Mouse (Mus musculus): ENCODE data around the gene Specc1.

Specc1 gene

GRCm38 (mm10) chr11:62015071-62015654, 58.6 kb downstream of the Specc1 start:
- in situ Hi-C loops (cut with MboI): no loop called here

GRCm38 (mm10) chr11:62016985-62017384, 60.4 kb downstream of the Specc1 start:
- in situ Hi-C loops (cut with MboI): no loop called here

GRCm38 (mm10) chr11:62018315-62019205, 62.0 kb downstream of the Specc1 start:
- in situ Hi-C loops (cut with MboI): no loop called here

- in situ Hi-C loops (cut with MboI): no loop called here
Measured at GRCm38 (mm10) chr11:62019857-62020256, 63.3 kb downstream of the Specc1 start.

- in situ Hi-C loops (cut with MboI): no loop called here
Measured at GRCm38 (mm10) chr11:62020898-62021297, 64.3 kb downstream of the Specc1 start.

GRCm38 (mm10) chr11:62022105-62022504, 65.5 kb downstream of the Specc1 start:
- in situ Hi-C loops (cut with MboI): no loop called here

GRCm38 (mm10) chr11:62022718-62023493, 66.3 kb downstream of the Specc1 start:
- in situ Hi-C loops (cut with MboI): no loop called here

GRCm38 (mm10) chr11:62023494-62024233, 67.1 kb downstream of the Specc1 start:
- in situ Hi-C loops (cut with MboI): no loop called here

- in situ Hi-C loops (cut with MboI): no loop called here
Measured at GRCm38 (mm10) chr11:62024234-62024601, 67.7 kb downstream of the Specc1 start.

GRCm38 (mm10) chr11:62024952-62025351, 68.4 kb downstream of the Specc1 start:
- in situ Hi-C loops (cut with MboI): no loop called here

- in situ Hi-C loops (cut with MboI): no loop called here
Measured at GRCm38 (mm10) chr11:62025770-62026169, 69.2 kb downstream of the Specc1 start.

- in situ Hi-C loops (cut with MboI): no loop called here
Measured at GRCm38 (mm10) chr11:62026345-62026815, 69.8 kb downstream of the Specc1 start.

- in situ Hi-C loops (cut with MboI): no loop called here
Measured at GRCm38 (mm10) chr11:62027271-62027670, 70.7 kb downstream of the Specc1 start.

- in situ Hi-C loops (cut with MboI): no loop called here
Measured at GRCm38 (mm10) chr11:62027705-62028104, 71.1 kb downstream of the Specc1 start.

GRCm38 (mm10) chr11:62029171-62029570, 72.6 kb downstream of the Specc1 start:
- in situ Hi-C loops (cut with MboI): no loop called here

GRCm38 (mm10) chr11:62034564-62034963, 78.0 kb downstream of the Specc1 start:
- in situ Hi-C loops (cut with MboI): no loop called here

- in situ Hi-C loops (cut with MboI): no loop called here
Measured at GRCm38 (mm10) chr11:62035220-62035619, 78.7 kb downstream of the Specc1 start.

GRCm38 (mm10) chr11:62040122-62040521, 83.6 kb downstream of the Specc1 start:
- in situ Hi-C loops (cut with MboI): no loop called here

- in situ Hi-C loops (cut with MboI): no loop called here
Measured at GRCm38 (mm10) chr11:62044627-62045026, 88.1 kb downstream of the Specc1 start.

GRCm38 (mm10) chr11:62045964-62046363, 89.4 kb downstream of the Specc1 start:
- in situ Hi-C loops (cut with MboI): no loop called here

GRCm38 (mm10) chr11:62047817-62048640, 91.5 kb downstream of the Specc1 start:
- in situ Hi-C loops (cut with MboI): no loop called here
